Mouse (Mus musculus) myocyte (in vitro differentiated cells): ENCODE measurements around the gene Atp6v1c2. TPM values are rescaled to one million over a fixed set of nuclear protein-coding genes. Genes with fewer than 3 reads are reported as not detected.

ENCODE experiments used
- H3K27me3 ChIP-seq: one replicate; pipeline ENCODE4 v1.6.1; 2011; ENCODE audit not compliant: control insufficient read depth, insufficient read depth, insufficient read length
- H3K36me3 ChIP-seq: one replicate; pipeline ENCODE4 v1.6.1; 2011; ENCODE audit not compliant: control insufficient read depth, insufficient read depth
- H3K4me2 ChIP-seq: one replicate; pipeline ENCODE4 v1.6.1; 2011; ENCODE audit warnings: low read depth, control low read depth
- H3K4me3 ChIP-seq: one replicate; pipeline ENCODE4 v1.5.1; 2011; ENCODE audit warnings: mild to moderate bottlenecking, control low read depth, moderate library complexity
- H3K79me2 ChIP-seq: one replicate; pipeline ENCODE4 v1.6.1; 2011; ENCODE audit not compliant: control insufficient read depth, insufficient read depth
- H3ac ChIP-seq: one replicate; pipeline ENCODE4 v1.6.1; 2011; ENCODE audit not compliant: control insufficient read depth, insufficient read length
- CEBPB ChIP-seq: IDR thresholded peaks from 2 replicates; pipeline ENCODE4 v1.6.1; 2011; ENCODE audit warnings: mild to moderate bottlenecking, moderate library complexity; ENCODE audit not compliant: poor library complexity, insufficient read depth, severe bottlenecking
- E2F4 ChIP-seq: IDR thresholded peaks from one replicate; pipeline ENCODE4 v1.6.1; 2011; ENCODE audit warnings: mild to moderate bottlenecking, control low read depth, moderate library complexity; ENCODE audit not compliant: insufficient read depth
- MAX ChIP-seq: IDR thresholded peaks from one replicate; pipeline ENCODE4 v1.6.1; 2011; ENCODE audit warnings: low read depth, mild to moderate bottlenecking, control low read depth
- MYOD1 ChIP-seq, 3 experiments: IDR thresholded peaks; one replicate each; pipeline ENCODE4 v1.6.1; 2011; ENCODE audit warnings: control low read depth in 2 of 3, low read depth in 2 of 3, mild to moderate bottlenecking in 2 of 3, moderate library complexity in 1 of 3; ENCODE audit not compliant: insufficient read length in 2 of 3, control insufficient read depth in 1 of 3
- MYOG ChIP-seq, 3 experiments: IDR thresholded peaks; one replicate each; pipeline ENCODE4 v1.6.1; 2011; ENCODE audit warnings: control low read depth in 2 of 3, low read depth in 2 of 3, mild to moderate bottlenecking in 2 of 3; ENCODE audit not compliant: insufficient read length in 2 of 3, control insufficient read depth in 1 of 3, insufficient read depth in 1 of 3
- POLR2A ChIP-seq: IDR thresholded peaks from one replicate; pipeline ENCODE4 v1.6.1; 2011; ENCODE audit warnings: low read depth, mild to moderate bottlenecking, control low read depth, moderate library complexity; ENCODE audit not compliant: insufficient read length
- POLR2AphosphoS2 ChIP-seq: IDR thresholded peaks from one replicate; pipeline ENCODE4 v1.6.1; 2011; ENCODE audit warnings: low read depth, control low read depth; ENCODE audit not compliant: insufficient read length
- REST ChIP-seq: IDR thresholded peaks from one replicate; pipeline ENCODE4 v1.6.1; 2011; ENCODE audit warnings: mild to moderate bottlenecking, control low read depth, moderate library complexity; ENCODE audit not compliant: insufficient read depth, insufficient read length
- SRF ChIP-seq: IDR thresholded peaks from one replicate; pipeline ENCODE4 v1.6.1; 2011; ENCODE audit warnings: low read depth; ENCODE audit not compliant: control insufficient read depth, insufficient read length
- TCF12 ChIP-seq: IDR thresholded peaks from one replicate; pipeline ENCODE4 v1.6.1; 2011; ENCODE audit warnings: mild to moderate bottlenecking, control low read depth; ENCODE audit not compliant: poor library complexity, insufficient read depth, severe bottlenecking
- TCF3 ChIP-seq: IDR thresholded peaks from one replicate; pipeline ENCODE4 v1.6.1; 2011; ENCODE audit warnings: low read depth, control low read depth; ENCODE audit not compliant: insufficient read length
- USF1 ChIP-seq: IDR thresholded peaks from one replicate; pipeline ENCODE4 v1.6.1; 2011; ENCODE audit warnings: low read depth, mild to moderate bottlenecking, control low read depth, moderate library complexity
- polyA plus RNA-seq: library from polyadenylated mRNA; unstranded; fragments of >200 nt; fragmentation: generic; extraction: Trizol; gene quantifications from one replicate; pipeline ENCODE4 v1.2.1, GENCODE M21; 2012; ENCODE audit warnings: missing spikeins

Atp6v1c2 gene
- polyA plus RNA-seq, 1 experiment: 7.2 TPM

DNA sequence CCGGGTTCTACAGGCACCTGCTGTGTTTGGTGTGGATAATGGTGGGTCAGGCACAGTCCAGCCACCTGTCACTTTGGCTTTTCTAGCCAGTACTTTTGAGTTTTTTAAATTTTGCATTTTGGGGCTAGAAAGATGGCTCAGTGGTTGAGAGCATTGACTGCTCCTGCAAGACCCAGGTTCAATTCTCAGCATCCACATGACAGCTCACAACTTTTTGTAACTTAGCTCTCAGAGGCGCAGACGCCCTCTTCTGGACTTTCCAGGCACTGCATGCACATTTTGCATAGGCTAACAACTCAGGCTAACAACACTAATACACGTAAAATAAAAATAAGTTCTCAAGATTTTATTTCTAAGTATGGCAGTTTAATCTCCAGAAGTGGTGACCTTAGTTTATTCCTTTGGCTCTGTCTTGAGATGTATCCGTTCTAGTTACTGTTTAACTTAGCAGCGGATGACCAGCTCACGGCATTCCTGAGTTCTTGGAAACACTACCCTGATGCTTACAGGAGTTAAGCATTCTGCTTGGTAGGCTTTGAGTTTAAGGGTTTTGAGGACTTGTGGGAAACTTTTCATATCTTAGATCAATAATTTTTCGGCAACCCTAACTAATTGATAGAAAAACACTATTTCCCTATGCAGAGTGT is 42.6 kb upstream of the Atp6v1c2 start:
- Histone ChIP-seq H3K27me3 (no peaks in the 10 kb centered on the region), H3K79me2 (no peaks in the 10 kb centered on the region), H3K4me3 (no peak overlapping the region), H3K4me2 (no peak overlapping the region), H3ac (no peak overlapping the region), H3K36me3 (peaks cover 43% of the 10 kb centered on the region)
- no peak for TF ChIP-seq USF1
- no peak for TF ChIP-seq E2F4
- TF ChIP-seq CEBPB: no peak
- TF ChIP-seq TCF3: no peak
- TF ChIP-seq TCF12: no peak
- TF ChIP-seq REST: no peak
- no peak for TF ChIP-seq POLR2A
- no peak for TF ChIP-seq SRF
- no peak for TF ChIP-seq MYOG (IDR thresholded peaks at IDR 0.05; ENCODE audit: control insufficient read depth in 1 of 3, insufficient read depth in 1 of 3, insufficient read length in 2 of 3, low read depth in 2 of 3)
- no peak for TF ChIP-seq POLR2AphosphoS2
- no peak for TF ChIP-seq MYOD1 (IDR thresholded peaks at IDR 0.05; ENCODE audit: control insufficient read depth in 1 of 3, insufficient read length in 2 of 3, low read depth in 2 of 3)
- no peak for TF ChIP-seq MAX

GRCm38 (mm10) chr12:17369551-17370325 is 40.6 kb upstream of the Atp6v1c2 start:
- no peaks in the 10 kb centered on the region for H3K79me2 ChIP-seq
- no peak for TF ChIP-seq POLR2AphosphoS2
- TF ChIP-seq REST: no peak
- TF ChIP-seq MAX: no peak
- no peak for TF ChIP-seq CEBPB
- no peak for TF ChIP-seq POLR2A
- TF ChIP-seq E2F4: no peak
- no peak for TF ChIP-seq SRF
- TF ChIP-seq TCF12: no peak
- no peak for TF ChIP-seq USF1
- no peak for TF ChIP-seq MYOG (IDR thresholded peaks at IDR 0.05; ENCODE audit: control insufficient read depth in 1 of 3, insufficient read depth in 1 of 3, insufficient read length in 2 of 3, low read depth in 2 of 3)
- H3K36me3 ChIP-seq: peaks cover 43% of the 10 kb centered on the region
- no peak overlapping the region for H3K4me3 ChIP-seq
- H3K4me2 ChIP-seq: no peak overlapping the region
- no peak overlapping the region for H3ac ChIP-seq
- no peaks in the 10 kb centered on the region for H3K27me3 ChIP-seq

DNA sequence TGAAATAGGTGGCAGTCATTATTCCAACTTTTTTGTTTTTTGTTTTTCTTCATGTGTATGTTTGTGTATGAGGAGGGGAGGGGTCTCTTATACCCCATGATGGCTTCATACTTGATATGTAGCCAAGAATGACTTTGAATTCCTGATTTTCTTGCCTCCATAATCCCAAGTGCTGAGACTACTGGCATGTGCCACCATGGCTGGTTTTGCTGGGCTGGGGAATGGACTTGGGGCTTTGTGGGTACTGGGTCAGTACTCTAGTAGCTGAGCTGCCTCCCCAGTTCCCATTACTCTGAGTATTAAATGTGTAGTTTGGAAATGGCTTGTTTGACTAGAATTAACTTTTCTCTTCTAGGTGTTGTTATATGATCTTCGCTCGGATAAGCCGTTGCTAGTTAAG is 40.0 kb upstream of the Atp6v1c2 start:
- peaks cover 47% of the 10 kb centered on the region for H3K36me3 ChIP-seq
- no peaks in the 10 kb centered on the region for H3K79me2 ChIP-seq
- H3K27me3 ChIP-seq: no peaks in the 10 kb centered on the region

GRCm38 (mm10) chr12:17366981-17367380 is 37.8 kb upstream of the Atp6v1c2 start:
- Histone ChIP-seq H3K36me3 (peaks cover 47% of the 10 kb centered on the region), H3ac (no peak overlapping the region), H3K4me2 (no peak overlapping the region), H3K27me3 (no peaks in the 10 kb centered on the region), H3K79me2 (no peaks in the 10 kb centered on the region), H3K4me3 (no peak overlapping the region)
- TF ChIP-seq REST: no peak
- no peak for TF ChIP-seq POLR2AphosphoS2
- TF ChIP-seq CEBPB: no peak
- no peak for TF ChIP-seq MAX
- TF ChIP-seq TCF3: no peak
- TF ChIP-seq MYOD1 (IDR thresholded peaks at IDR 0.05; ENCODE audit: control insufficient read depth in 1 of 3, insufficient read length in 2 of 3, low read depth in 2 of 3): no peak
- TF ChIP-seq E2F4: no peak
- no peak for TF ChIP-seq MYOG (IDR thresholded peaks at IDR 0.05; ENCODE audit: control insufficient read depth in 1 of 3, insufficient read depth in 1 of 3, insufficient read length in 2 of 3, low read depth in 2 of 3)
- no peak for TF ChIP-seq POLR2A
- TF ChIP-seq TCF12: no peak
- TF ChIP-seq SRF: no peak
- TF ChIP-seq USF1: no peak

More for the DNA sequence above, 40.0 kb upstream of the Atp6v1c2 start:
- Histone ChIP-seq H3ac (no peak overlapping the region), H3K4me2 (no peak overlapping the region), H3K4me3 (no peak overlapping the region)
- no peak for TF ChIP-seq POLR2AphosphoS2
- no peak for TF ChIP-seq REST
- TF ChIP-seq MYOD1 (IDR thresholded peaks at IDR 0.05; ENCODE audit: control insufficient read depth in 1 of 3, insufficient read length in 2 of 3, low read depth in 2 of 3): no peak
- no peak for TF ChIP-seq E2F4
- TF ChIP-seq MAX: no peak
- TF ChIP-seq SRF: no peak
- TF ChIP-seq MYOG (IDR thresholded peaks at IDR 0.05; ENCODE audit: control insufficient read depth in 1 of 3, insufficient read depth in 1 of 3, insufficient read length in 2 of 3, low read depth in 2 of 3): no peak
- no peak for TF ChIP-seq TCF3
- TF ChIP-seq USF1: no peak
- TF ChIP-seq CEBPB: no peak
- no peak for TF ChIP-seq POLR2A
- no peak for TF ChIP-seq TCF12
